Mouse (Mus musculus) fat pad, adult 2 months (tissue): ENCODE data around the gene Gabarapl1.

Source experiments
- DNase-seq: peaks from one replicate; pipeline ENCODE4 v3.0.0-alpha.2; 2011; ENCODE audit warnings: low read depth, low spot score; ENCODE audit errors: extremely low read depth

The Gabarapl1 gene

DNA sequence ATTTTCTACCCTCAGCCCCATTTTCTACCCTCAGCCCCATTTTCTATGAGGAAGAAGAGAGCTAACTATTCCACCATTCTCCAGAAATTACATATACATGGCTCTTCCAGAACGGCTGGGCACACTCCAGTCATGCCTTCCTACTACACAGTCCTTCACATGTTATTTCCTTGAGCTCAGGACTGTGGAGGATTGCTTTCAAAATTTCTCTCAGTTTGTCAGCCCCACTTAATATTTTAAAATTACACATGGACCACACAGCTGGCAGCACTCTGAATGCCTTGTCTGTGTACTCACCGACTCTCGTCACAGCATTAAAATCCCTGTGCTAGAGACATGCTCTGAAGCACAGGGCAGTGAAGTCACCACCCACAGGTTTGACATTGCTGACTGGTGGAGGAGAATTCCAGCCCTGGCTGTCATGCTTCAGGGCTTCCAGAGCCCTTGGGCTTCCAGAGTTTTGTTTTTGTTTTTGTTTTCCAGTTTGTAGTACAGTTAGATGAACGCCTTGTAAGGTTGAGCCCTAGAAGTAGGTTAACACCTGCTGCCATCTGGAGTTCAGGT lies 1.7 kb downstream of the Gabarapl1 start:
- no peak for DNase-seq

DNA sequence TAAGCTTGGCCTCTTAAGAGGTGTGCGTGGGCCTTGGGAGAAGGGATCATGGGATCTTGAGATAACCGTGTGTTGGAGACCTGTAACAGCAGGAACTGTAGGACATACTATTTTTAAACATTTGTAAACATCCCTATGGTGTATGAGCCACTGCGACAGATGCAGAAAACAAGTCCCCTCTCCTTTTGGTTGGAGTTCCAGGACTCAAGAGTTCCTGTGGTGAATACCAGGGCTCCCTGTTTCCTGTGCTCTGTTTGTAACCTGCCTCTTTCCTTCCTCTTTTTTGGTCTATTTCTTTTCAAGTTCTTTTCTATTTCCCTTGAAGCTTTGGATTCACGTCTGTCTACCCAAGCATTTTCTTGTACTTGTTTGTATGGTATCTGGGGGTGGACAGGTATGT lies 2.8 kb downstream of the Gabarapl1 start:
- no peak for DNase-seq

DNA sequence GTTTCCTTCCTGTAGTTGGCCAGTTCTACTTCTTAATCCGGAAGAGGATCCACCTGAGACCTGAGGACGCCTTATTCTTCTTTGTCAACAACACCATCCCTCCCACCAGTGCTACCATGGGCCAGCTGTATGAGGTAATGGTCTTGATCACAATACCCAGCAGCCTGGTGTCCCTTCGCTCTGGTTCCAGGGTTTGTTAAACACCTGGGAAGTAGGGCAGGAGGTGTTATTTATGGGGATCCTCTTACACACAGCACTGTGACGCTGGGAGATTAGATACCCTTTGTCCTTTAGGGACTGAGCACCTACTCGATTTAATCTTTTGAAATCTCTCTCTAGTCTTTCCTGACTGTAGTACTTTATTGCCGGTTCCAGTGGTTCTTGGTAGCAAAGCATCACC lies 5.6 kb downstream of the Gabarapl1 start:
- no peak for DNase-seq

DNA sequence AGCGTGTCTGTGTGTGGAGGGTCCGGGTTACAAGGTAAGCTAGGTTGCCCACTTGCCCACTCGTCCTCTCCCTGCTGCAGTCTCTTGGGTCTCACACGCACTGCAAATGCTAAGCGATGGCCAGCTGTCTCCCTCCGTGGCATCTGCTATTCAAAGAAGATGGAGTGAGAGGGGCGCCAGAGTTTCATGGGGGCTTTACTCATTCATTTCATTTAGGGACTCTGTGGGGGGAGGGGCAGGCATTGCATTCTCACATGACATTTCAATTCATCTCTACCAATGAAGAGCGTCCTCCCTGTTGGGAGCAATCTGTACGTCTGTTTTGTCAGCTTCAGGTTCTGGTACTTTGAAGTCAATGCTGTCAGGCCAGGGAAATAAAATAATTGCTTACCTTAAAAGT lies 9.0 kb downstream of the Gabarapl1 start:
- DNase-seq, result no peak

DNA sequence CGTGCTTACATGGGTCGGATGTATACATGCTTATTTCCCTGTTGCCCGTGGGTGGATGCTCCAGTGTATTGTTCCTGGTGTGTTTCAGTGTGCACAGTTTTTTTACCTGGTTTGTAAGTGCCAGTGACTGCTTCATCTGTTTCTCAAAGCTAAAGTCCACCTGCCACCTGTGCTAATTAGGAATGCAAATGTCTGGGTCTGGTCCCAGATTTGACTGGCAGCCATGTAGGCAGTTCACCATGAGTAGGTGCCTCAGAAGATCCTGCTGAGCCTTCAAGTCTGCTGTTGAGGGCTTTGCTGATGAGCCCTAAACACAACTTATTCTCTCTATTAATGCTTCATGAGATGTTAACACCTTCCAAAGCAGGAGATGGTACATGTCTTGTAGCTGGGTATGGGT lies 9.6 kb downstream of the Gabarapl1 start:
- DNase-seq, result no peak

DNA sequence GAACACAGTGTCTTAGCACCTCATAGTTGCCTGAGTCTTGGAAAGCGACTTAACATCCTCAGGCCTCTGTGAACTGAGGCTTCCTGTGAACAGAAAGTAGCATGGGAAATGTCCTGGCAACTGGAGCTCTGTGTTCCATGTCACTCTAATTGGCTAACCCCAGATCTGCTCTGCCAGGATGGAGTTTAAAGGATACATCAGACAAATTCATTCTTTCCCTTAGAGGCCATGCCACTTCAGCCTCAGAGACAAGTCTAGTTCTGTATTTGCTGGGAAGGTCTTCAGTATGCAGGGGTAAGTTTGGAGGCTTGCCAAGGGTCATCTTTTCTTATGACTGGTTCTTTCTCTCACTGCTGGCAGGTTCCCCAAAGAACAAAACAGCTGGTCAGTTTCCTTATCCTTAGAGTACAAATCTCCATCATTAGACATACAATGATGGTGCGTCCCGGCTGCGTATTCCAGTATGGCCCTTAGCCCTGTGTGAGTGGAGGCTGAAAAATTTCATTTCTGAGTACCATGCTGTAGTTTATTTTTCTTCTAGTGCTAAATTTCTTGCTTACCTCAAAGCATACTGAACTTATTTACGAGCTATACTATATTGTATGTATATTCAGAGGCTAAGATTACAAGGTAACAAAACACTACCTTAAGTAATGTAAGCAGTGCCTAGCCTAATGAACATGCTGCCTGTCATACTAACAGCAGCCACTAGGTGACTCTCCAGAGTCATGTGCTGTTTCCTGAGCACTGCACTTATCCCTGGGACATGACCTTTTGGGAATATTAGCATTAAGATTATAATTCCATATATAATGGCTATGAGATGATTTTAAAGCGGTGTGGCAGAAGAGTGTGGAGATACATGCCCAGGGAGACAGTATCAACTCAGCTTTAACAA lies 11.0 kb downstream of the Gabarapl1 start:
- no peak for DNase-seq

DNA sequence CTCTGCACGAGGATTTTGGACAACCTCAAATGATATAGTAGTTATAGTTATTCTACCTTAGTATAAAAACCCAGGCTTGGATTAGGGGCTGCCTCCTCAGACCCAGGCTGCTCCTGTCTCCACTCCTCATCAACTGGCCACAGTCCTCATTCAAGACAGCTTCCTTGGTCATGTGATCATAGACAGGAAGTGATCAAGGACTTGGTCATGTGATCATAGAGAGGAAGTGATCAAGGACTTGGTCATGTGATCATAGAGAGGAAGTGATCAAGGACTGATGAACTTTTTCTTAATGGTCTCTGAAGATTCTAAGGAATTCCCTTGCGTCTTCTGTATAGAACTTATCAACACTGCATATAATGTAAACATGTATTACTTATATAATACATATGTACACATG lies 14.3 kb downstream of the Gabarapl1 start:
- DNase-seq, result no peak

DNA sequence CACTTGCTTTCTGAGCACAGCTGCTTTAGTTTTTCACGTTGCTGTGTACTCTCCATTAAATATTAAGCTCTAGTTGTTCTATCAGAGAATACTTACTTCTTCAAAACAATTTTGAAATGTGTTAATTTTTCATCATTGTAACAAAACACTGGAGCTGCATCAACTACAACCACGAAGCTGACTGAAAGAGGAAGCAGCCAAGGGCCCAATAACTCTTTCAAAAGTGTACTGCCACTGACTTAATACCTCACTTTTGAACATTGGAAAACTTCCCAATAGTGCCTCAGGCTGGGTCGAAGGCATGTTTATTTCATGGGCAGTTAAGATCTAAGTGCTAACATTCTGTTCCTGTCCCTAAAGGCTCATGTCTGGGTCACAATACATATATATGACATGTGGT lies 15.0 kb downstream of the Gabarapl1 start:
- DNase-seq, result no peak

DNA sequence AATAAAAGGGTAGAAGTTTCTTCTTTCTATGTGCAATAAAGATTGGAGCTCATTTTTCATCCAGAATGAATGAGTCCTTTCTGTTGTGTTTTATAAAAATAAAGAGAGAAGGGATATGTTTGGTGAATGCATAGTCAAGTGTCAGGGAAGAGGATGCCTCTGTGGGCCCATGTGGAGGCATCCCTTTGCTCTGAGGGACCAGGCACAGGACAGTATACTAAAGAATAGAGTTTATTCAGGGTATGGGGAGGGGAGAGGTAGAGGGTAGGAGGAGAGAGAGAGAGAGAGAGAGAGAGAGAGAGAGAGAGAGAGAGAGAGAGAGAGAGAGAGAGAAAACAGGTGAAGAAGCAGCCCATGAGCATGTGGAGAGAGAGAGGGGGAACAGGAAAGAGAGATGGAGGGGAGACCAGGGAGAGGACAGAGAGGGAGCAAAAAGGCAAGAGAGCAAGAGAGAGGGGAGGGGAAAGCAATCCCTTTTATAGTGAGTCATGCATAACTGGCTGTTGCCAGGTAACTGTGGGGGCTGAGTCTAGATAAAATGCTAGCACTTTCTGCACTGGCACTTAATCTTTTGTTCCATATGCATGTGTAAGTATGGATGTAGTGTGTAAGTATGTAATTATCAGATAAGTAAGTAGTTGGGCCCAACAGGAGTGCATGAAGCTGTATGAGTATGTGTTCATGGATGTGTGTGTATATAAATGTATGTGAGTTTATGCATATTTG lies 24.5 kb downstream of the Gabarapl1 start:
- DNase-seq, result no peak

DNA sequence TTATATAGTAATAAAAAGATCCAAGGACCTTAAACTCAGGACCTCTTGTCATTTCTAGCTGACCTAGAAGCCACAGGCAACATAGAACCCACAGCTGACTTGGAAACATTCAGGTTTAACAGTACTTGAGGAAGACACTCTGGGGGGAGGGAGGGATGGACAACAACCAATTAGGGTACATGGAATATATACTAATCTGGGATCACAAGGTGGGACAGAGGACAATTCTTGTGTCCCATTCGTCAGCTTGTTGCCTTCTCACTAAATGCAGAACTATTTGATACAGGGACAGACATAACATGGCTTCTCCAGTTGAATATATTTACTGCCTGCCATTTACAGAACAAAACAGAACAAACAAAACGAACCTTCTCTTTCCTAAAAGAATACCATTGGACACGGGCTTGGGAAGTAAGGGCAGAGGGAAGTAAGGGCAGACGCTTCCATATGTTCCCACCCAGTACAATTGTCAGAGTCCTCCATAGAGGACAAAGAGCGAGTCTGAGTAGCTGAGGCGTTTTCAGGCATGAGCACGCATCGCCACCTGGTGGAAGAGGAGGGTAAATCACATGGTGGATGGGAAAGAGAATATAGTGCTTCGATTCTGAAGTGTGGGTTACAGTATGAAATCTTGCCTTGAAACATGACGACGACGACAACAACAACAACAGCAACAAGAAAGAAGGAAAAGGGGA lies 26.1 kb downstream of the Gabarapl1 start:
- DNase-seq, result no peak

DNA sequence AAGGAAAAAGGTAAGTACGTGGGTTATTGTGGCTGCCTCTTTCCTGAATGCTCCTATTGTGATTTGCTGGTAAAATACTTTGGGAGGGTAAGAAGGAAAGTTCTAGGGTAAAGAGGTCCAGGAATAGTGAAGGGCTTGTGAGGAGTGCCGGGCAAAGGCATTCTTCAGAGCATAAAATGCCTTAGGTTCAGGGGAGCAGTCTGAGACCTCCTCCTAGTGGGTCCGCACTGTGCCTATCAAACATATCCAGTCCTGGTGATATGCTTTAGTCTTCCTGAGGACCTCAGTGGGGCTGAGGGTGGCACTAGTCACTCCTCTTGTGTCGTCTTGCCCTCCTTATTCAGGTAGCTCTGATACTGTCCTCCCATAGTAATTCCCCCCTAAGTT lies 26.7 kb downstream of the Gabarapl1 start:
- DNase-seq, result no peak

DNA sequence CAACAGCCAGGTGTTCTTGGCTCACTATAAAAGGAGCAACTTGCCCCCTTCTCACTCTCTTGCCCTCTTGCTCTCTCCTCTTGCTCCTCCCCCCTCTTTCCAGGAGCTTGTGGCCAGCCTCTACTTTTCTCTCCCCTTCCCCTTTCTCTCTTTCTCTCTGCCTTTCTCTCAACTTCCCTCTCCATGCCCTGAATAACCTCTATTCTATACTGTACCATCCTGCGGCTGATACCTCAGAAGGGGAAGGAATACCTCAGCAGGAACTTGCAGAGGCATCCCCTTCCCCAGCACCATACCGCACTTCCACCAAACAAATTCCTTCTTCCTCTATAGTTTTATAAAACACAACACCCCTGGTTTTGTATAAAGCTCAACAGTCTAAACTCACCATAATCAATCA lies 32.3 kb downstream of the Gabarapl1 start:
- DNase-seq, result no peak

DNA sequence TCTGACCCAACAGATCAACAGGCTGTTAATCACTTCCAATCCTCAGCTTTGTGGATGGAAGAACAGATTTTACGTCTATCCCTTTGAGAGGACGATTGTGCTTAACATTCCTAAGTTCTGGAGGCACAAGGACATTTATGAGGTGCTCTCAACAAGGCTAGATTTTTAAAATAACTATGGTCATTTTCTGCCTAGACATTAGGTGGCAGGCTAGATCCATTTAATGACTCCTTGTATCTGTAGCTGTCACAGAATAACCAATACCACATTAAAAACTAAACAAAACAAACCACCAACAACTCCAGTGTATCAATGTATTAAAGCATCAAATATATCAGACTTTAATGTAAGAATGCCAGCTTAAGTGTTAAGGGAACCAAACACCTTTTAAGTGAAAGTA lies 42.4 kb downstream of the Gabarapl1 start:
- DNase-seq, result no peak

DNA sequence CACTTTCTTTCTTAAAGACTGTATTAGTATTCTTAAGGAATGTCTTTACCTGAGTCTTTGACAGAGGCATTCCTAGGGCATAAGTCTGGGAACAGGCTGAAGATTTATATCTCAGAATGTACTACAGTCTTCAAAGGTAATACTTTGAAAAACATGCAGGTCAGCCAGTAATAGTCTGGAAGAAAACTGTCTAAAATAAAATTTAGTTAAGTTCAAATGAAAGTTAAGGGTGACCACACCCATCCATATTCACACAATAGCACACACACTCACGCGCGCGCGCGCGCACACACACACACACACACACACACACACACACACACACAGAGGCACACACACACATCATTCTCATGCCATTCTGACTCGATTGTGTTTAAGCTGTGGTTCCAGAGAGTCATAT lies 44.6 kb downstream of the Gabarapl1 start, which contains the start of gene Klre1:
TSS of gene Klre1 (plus strand) at position 301 of the 400 bp plus-strand sequence.
- no peak for DNase-seq

DNA sequence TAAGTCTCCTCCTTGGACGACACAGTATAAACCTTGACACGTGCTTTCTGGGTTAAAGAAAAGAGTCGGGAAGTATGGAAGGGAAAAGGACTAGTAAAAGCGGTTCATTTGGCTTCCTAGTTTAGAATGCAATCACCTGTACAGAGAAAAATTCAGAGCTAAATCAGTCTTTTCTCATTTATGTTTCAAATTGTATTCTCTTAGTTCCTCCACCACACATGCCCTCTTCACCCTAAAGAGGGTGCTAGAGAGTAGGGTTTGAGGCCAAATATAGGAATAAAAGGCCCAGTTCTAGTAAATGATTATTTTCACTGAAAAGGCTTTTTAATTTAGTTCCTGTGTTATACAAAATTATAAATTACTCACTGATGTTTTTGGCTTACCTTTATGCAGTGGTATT lies 48.3 kb downstream of the Gabarapl1 start:
- no peak for DNase-seq

DNA sequence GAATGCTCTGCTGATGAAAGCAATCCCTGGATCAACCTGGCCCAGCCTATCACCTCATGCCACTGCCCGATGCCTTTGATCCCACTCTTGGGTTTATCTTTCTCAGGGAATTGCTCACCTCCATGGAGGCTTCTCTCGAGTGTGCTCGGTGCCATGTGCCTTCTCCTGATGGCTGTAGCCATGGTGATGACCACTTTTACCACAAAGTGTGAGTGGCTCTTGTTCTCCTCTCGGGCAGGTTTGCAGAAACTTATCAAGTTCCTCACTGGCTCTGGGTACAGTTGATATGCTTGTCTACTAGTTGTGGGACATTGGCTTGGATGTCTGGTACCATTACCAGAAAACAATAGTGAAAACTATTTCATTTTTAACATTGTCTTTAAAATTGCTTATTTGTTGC lies 48.9 kb downstream of the Gabarapl1 start:
- no peak for DNase-seq

DNA sequence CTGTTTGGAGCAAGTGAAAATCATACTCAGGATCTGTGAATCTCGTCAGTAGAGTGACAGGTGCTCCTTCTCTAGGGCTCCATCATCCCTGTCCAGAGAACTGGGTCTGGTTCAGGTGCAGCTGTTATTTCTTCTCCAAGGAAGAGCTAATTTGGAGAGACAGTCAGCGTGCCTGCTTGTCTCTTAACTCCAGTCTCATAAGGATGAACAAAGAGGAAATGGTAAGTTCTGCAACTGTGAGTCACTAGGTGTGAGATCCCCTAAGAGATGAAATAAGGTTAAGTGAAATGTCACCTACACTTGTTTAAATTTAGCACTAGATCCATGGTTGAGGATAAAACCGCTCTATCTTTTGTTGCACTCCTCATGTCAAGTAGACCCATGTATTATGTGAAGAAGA lies 50.1 kb downstream of the Gabarapl1 start:
- DNase-seq, result no peak

DNA sequence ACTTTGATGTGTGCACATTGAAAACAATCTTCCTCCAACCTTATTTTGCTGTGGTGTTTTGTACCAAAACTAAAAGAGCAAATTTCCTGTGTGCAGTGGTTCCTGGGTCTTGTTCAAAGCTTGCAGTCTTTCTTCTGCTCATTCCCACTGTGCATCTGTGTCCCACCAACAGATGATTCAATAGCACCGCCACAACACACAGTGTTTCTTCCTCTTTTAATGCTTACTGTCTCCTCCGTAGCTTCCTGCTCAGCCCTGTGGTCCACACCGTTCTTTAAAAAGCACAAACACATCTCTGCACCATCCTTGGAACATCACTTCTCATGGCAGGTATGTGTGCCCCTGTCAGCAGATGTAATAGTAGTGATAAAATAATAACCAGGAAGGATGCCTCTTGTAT lies 58.5 kb downstream of the Gabarapl1 start, which contains the start of gene Klrd1:
TSS of gene Klrd1 (plus strand) at position 275 of the 400 bp plus-strand sequence.
- no peak for DNase-seq
